Mouse (Mus musculus) lung, postnatal 25 days (tissue): ENCODE results near the gene Gpd1l.
"Not testable (repeated sequence)": the region's sequence is repeated elsewhere in the genome, so short reads cannot be mapped to it uniquely, and the experiment has no call there.

ENCODE experiments used
- DNase-seq: peaks from one replicate; pipeline ENCODE4 v3.0.0; 2022; ENCODE audit warnings: low spot score

The Gpd1l gene

DNA sequence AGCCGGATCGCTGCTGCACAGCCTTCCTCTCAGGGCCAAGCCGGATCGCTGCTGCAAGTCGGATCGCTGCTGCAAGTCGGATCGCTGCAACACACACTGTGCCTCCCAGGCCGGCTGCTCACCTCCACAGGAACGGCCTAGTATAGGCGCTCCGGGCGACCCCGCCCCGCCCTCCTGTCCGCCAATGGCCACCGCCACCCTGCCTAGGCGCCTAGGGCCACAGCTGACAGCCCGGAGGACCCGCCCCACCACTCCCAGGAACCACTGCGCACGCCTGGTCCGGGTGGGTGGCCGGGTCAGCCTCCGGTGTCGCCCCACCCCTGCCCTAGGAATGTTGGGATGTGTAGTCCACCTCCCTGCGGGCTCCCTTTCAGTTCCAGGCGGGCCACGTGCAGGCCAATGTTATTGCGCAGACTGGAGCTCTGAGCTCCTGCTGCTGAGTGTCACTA lies at the start of gene Gpd1l:
Gene Gpd1l, minus strand, starts transcription at position 265 of the 449 bp plus-strand sequence.
- peak; percentile 99 for DNase-seq

DNA sequence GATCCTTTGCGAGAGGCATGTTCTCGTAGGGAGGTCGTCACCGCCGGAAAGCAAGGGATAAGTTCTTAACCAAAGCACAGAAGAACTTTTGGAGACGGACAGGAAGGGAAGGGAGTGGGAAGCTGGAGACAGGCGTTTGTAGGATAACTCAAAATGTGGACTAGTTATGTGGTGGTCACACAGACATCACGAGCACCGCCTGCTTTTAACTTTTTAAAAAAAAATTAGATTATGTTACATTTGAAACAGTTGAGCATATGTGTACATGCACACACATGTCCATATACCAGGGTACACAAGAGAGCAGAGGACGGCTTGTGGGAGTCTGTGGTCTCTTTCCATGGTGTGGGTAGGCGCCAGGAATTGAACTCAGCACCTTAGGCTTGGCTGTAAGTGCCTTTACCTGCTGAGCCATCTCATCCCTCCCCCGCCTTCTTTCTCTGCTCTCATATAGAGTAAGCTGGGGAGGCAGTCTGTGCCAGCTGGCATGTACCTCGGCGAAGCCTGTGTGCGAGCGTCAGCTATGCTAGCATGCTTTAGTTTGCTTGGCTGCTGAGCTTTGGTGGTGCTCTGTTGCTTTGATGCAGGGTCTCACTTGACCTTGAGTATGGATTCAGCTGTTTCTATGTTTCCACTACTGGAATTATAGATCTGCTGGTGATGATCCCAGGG lies 49.0 kb upstream of the Gpd1l start, which contains the start of gene Rps27rt:
Gene Rps27rt, minus strand, starts transcription at position 51 of the 672 bp plus-strand sequence.
- DNase-seq, result no peak

DNA sequence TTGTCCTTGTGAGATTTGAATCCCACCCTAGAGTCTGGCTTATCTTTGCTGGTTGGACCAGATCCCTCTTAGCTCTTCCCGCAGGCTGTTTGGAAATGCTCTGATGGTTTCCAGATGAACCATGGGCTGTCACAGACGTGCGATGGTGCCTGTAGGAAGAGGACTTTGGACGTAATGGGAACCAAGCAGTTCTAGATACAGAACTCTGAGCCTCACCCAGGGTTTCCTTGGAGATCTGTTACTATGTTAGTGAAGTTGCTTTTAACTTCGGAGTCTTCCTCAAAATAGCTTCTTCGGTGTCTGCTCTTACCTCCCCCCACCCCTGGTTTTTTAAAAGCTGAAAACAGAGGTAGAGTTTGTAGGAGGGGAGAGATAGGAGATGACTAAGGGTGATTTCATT lies 46.2 kb upstream of the Gpd1l start:
- no peak for DNase-seq

DNA sequence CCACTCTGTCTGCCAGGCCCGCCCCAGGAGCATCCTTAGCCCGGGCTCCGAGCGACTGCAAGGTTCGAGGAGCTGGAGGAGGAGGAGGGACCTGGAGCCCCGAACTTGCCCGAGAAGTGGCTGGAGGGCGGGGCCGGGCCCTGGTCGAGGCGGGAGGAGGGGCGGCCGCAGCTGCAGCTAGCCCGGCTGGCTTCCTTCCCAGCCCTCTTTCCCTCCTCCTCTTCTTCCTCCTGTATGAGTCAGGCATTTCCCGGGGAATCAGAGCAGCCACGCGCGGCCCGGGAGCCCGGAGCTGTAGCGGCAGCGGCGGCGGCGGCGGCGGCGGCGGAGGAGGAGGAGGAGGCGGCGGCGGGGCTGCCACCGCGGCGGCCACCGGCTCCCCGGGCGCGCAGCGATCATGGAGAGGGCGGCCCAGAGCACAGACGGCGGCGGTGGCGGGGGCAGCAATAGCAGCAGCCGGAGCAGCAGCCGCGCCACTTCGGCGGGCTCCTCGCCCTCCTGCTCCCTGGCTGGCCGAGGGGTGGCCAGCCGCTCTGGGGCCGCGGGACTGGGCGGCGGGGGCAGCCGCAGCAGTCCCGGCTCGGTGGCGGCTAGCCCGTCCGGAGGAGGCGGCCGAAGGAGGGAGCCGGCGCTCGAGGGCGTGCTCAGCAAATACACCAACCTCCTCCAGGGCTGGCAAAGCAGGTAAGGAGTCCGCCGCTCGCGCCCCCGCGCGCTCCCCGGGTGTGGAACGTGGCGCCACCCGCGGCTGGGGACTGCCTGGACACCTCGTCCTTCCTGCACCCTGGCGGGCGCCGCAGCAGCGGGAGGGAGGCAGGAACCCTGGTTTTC lies 44.7 kb upstream of the Gpd1l start, which contains the start of gene Osbpl10:
Gene Osbpl10, plus strand, starts transcription at position 289 of the 831 bp plus-strand sequence.
- DNase-seq, result peak; percentile 89

DNA sequence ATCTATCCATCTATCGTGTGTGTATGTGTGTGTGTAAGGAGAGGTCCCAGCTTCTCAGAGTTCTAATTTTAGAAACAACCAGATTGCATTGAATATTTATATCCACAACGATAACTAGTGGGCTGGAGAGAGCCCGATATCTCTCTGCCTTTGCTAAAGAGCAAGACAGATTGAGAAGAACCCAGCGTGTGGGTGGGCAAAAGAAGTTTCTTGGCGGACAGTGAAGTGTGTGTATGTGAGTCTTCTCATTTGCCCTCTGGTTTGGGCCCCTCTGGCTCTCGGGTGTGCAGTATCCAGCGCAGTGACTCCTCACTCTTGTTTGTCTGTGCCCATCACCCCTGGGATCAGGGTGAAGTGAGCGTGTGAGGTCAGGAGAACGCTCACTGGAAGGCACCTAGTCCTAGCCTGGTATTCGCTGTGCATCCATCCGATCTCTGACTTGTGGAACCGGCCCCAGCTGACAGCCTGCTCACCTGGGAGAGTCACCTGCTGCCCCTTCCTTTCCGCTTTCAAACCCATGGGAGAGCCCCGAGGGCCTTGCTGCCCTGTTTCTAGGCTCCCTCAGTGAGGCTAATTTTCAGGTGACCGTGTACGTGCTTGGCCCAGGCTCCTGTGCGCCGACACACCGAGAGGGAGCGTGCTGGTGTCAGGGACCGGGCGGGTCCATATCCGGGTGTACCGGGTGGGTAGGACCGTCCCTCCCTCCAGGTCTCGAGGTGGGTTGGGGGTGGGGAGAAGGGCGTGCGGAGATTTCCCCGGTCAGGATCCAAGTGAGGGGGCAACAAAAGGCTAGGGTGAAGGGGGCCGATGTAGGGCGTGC lies 43.9 kb upstream of the Gpd1l start:
- DNase-seq, result peak; percentile 16

DNA sequence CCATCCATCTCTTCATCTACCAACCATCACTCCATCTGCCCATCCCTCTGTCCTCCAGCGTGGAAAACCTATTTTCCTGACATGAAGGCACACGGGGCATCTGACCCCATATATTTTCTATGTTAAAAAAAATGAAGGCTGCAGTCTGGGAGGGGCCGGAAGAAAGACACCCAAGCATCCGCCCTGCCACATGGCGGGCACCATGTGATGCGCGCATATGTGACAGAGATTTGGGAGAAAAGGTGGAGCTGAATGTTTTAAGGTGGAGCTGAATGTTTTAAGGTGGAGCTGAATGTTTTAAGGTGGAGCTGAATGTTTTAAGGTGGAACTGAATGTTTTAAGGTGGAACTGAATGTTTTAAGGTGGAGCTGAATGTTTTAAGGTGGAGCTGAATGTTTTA lies 32.5 kb upstream of the Gpd1l start:
- DNase-seq, result not testable (repeated sequence)

DNA sequence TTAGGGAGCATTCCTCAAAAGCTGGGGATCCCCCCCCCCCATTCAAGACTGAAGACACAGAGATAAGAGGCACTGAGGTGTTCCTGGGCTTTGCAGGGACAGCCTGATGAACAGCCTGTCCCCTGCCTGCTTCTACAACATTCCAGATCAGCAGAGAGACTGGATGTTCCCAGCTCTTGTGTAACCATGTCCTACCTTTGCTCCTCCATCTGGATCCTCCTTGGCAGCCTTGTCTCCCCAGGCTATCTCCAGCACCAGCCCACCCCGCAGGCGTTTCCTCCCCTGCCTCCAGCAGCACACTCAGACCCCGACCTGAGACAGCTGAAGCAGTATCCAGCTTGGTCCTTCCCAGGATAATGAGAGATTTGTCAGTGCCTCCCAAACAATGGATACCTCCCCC lies 30.3 kb upstream of the Gpd1l start:
- no peak for DNase-seq

DNA sequence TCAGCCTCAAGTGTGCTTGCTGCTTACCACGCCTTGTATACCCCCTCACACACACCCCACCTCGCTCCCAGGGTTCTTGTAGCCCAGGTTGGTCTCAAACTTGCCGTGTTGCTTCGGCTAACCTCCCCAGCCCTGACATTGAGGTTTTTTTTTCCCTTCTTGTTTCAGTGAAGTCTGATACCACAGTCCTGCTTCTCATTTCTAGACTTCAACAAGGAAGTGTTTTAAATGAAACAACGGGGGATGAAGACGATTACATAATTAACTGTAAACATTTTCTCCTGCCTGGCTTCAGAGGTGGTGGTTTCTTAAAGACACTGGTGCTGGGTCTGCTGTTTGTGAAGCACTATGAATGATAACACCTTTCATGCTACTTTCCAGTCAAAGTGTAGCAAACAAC lies 27.1 kb upstream of the Gpd1l start:
- DNase-seq, result no peak

DNA sequence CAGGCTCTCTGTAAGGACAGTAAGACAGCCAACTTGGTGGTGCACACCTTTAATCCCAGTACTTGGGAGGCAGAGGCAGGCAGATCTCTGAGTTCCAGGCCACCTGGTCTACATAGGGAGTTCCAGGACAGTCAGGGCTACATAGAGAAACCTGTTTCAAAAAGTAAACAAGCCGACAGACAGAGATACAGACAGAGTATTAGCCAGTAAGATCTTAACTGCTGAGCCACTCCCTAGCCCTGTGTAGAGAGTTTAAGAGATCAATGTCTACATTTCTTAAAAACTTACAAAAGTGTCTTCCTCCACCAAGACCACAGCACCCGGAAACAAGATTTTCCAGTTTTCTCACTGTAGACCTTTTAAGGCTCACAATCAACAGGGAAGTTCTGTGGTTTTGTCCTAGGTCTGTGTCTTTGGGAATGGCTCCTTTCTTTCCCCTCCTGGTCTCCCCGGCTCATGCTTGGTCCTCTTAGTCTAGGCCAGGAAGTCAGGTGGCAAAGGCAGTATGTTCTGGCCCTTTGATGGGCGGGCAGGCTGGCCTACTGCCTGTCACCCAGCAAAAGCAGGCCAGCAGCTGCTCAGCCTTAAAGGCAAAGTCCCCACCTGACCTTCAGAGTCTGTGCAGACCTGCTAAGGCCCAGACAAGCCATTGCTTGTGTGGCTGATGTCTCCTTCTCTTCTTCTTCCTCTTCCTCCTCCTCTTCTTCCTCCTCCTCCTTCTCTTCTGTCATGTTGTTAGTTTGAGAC lies 26.4 kb upstream of the Gpd1l start:
- no peak for DNase-seq

DNA sequence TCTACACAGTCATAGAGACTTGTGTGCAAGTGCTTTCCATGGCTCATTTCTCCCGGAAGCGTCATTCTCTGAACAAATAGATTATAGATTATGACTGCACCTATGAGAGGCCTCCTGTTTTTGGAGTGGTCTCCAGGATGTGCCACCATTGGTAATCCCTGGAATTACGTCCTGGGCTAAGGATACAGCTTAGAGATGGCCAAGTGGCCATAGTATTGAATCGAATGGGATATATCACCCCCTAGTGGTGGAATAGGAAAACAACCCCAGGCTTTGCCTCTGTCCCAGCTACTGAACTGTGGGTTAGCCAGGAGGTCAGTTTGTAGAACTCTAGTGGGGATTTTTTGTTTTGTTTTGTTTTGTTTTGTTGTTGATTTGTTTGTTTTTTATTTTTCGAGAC lies 23.2 kb upstream of the Gpd1l start:
- peak; percentile 59 for DNase-seq

DNA sequence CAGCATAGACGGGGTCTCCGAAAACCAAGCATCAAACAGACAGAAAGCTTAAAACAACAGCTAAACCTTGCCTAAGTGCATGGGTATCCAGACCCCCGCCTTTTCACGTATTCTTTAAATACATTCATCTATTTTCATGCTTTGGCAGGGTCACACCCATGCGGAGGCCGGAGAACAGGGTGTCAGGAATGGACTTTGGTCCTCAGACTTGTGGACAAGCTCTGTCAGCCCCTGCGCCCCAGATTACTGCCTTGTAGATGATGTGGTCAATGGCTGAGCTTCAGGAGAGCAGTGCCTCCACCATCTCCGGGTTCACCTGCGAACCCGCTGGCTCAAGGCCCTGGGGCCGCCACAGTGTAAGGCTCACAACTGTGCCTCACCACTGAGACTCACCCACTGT lies 21.6 kb upstream of the Gpd1l start:
- no peak for DNase-seq

DNA sequence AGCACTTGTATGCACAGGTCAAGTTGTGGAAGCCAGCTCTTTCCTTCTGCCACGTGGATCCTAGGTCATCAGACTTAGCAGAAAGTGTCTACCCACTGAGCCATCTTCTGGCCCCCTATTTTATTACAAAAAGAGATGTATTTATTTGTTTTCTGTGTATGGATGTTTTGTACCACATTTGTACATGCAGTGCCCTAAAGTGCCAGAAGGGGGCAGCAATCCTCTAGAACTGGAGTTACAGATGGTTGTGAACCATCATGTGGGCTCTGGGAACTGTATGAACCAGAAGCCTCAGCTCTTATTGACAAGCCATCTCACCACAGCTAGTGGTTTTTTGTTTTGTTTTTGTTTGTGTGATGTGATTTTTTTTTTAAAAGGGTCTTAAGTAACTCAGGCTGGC lies 19.1 kb upstream of the Gpd1l start:
- DNase-seq, result no peak

DNA sequence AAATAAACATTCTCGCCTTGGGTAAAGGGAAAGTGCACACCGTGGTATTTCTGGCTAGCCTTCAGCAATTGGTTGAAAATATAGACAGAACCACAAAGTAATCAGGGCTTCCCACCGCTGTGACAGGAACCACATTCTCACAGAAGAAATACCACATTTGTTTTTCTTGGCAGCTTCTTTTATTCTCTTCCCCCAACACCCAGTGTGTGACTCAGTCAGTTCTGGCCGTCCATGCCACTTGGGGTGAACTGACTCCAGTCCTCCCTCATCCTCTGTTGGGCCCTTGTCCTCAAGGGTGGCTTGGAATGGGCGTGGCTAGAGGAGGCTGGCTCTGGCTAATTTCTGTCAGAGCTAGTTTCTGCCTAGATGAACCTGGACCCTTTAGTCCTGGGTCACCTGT lies 14.6 kb upstream of the Gpd1l start:
- no peak for DNase-seq

DNA sequence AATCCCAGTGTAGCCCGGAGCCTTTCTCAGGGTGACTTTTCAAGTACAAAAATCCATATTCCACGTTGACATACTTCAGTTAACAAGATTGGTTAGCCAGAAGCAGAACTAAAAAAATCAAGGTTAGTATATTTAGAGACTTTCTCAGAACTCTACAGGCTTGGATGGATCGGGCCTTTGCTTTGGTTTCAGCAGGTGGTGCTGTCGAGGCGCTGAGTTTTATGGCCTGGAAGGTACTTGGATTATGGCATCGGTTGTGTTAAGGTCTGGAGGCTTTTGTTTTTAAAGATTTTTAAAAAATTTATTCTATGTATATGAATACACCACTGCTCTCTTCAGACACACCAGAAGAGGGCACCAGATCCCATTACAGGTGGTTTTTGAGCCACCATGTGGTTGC lies 11.8 kb upstream of the Gpd1l start:
- DNase-seq, result no peak

DNA sequence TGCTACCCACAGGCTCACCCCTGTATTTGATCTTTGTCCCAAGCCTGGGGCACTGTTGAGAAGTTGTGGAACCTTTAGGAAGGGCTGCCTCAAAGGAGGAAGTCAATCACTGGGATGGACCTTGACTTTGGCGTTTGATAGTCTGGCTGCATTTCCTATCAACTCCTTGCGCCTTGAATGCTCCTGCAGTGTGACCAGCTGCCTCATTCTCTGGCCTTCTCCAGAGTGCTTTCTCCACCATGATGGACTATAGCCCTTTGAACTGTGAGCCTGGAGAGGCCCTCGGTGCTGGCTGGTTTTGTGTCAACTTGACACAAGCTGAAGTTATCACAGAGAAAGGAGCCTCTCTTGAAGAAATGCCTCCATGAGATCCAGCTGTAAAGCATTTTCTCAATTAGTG lies 10.9 kb upstream of the Gpd1l start:
- no peak for DNase-seq

DNA sequence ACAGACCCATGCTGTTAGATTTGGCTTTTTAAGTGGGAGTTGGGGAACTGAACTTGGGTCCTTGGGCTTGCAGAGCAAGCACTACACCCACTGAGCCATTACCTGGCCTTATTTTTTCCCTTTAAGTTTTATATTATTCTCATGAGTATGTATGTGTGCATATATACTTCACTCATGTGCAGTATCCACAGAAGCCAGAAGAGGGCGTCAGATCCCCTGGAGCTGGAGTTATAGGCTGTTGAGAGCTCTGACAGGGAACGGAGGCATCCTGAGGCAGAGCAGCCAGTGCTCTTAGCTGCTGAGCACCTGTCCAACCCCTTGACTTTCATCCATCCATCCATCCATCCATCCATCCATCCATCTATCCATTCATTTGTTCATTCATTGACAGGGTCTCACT lies 2.9 kb upstream of the Gpd1l start:
- DNase-seq, result no peak

DNA sequence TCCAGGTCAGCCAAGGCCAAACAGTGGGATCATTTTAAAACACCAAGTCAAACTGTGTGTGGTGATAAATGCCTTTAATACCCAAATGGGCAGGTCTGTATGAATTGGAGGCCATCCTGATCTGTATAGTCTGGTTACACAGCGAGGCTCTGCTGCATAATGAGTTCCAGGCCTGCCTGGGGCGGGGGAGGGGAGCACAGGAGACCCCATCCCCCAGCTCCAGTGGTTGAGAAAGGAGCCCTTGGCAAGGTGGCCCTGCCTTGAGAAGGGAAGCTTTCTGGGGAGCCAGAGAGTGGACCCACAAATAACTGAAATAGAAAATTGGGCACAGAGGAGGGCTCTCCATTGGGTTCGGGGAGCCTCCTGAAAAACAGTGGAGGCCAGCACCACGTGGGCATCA lies 1.5 kb upstream of the Gpd1l start:
- no peak for DNase-seq

DNA sequence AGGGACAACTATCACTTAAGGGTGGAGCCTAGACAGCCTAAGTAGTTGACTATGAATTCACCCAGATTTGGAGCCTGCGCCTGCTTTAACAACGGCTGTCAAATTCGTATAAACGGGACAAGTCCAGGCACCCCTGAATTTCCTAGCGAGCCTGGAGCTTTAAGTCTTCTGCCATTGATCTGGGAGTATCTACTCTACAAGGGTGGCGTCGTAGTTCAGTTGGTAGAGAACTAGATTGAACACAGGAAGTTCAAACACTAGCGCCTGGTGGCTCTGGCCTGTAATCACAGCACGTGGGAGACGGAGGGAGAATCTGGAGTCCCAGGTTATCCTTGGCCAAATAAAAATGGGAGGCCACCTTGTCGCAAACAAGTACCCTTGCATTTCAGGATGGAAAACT lies 444 bp upstream of the Gpd1l start:
- no peak for DNase-seq

DNA sequence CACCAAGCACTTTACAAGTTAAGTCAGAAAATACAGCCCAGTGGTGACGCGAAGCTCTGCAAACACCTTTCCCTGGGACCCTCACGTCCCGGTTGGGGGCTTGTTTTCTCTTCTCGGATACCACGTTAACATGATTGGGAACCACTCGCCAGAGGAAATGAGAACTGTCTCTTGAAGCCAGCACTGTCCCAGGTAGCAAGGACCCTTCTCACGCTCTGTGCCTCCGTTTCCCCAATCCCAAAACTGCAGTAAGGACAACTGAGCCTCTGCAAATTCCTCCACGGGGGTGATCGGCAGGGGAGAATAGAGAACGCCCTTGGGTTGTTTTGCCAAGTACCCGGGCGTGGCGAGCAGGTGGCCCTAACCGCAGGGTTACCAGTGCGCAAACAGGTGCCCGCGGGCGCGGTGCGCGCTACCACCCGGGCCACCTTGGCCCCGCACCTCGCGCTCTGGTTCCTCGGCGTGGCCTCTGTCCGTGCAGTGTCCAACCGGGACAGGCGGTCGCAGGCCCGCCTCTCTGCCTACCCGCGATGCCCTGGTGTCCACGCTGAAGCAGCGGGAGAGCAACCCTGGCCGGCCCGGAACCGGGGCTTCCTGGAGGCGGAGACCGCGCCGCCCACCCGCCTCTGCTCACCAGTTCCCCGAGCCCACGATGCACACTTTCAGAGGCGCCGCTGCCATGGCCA lies 607 bp downstream of the Gpd1l start:
- no peak for DNase-seq

DNA sequence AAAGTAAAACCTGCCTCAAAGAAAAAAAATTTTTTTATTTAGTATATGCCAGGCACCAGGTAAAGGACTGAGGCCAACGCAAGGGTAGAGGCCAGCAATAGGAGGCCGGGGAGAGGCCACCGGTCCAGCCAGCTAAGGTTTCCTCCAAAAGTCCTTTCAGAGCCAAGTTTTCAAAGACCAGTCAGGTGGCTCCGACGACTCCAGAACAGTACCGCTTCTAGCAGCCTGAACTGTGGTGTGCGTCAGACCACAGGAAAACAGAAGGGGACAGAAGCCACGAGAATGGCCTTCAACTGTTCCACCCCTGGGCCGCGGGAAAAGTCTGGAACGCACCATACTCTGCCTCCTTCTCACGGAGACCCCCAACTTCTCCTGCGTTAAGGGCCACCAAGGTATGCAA lies 1.2 kb downstream of the Gpd1l start:
- no peak for DNase-seq

DNA sequence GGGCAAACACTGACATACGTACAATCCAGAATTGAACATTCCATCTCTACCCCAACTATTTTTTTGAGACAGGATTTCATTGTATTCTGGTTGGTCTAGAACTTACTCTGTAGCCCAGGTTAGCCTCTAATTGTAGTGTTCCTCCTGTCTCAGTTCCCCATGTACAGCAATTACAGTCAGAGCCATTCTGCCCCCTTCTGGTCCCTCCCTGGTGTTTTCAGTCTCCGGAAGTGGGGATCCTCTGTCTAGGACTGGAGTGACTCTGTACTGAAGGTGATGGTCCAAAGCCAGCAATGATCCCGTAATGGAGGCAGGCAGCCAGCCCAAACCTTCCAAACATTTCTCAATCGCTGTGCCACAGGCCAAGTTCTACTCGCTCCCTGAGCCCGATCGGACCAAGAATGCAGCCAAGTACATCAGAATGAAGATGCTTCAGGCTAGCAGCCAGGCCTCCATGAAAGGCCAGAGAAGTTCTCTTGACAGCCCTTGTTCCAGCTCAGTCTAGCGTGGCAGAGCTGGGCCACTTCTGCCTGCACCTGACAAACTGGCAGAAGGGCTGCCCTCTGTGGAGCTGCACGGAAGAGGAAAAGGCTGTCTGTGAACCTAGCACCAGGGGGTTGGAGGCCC lies 3.2 kb downstream of the Gpd1l start:
- peak; percentile 76 for DNase-seq
